21 mouse cellular contexts compared by ENCODE assay signal in genomic region chr4:45746451-45746850, GRCm38 (mm10). TPM values are rescaled to one million over a fixed set of nuclear protein-coding genes. Genes with fewer than 3 reads are reported as not detected.
DNase-seq lines count a peak whose midpoint lies in the region; ATAC-seq lines count a peak whose summit lies in the region.
"Had no signal": no experiment of that assay in that cellular context is flagged by ENCODE, and none has a peak within 500 bp of the region (broad histone marks: within the 10 kb centered on the region; RNA-seq: fewer than 3 reads in every experiment).

No protein-coding gene starts in this region.

- H3K27me3 ChIP-seq in embryonic facial prominence, embryonic 11.5 days (ENCODE audit: control insufficient read depth, insufficient read depth, low read length), result no peaks in the 10 kb centered on the region
- H3K27me3 ChIP-seq in embryonic facial prominence, embryonic 10.5 days (replicated peaks; ENCODE audit: low read depth, poor library complexity, severe bottlenecking), result 0 out of 2 replicates have a peak, but pooled peaks cover 7% of the 10 kb centered on the region
- H3K27me3 ChIP-seq in hindbrain, embryonic 15.5 days, result no peaks in the 10 kb centered on the region
- peaks cover 16% of the 10 kb centered on the region for H3K27me3 ChIP-seq in hindbrain, embryonic 13.5 days
- H3K27me3 ChIP-seq in liver, embryonic 12.5 days (replicated peaks), result peaks cover 4% of the 10 kb centered on the region; the same call in 1 of the 2 replicates
- H3K27me3 ChIP-seq in midbrain, embryonic 15.5 days (replicated peaks), result no peaks in the 10 kb centered on the region
- H3K27me3 ChIP-seq in midbrain, embryonic 14.5 days (ENCODE audit: control insufficient read depth, insufficient read depth, low read length), result no peaks in the 10 kb centered on the region

- H3K4me2 ChIP-seq in embryonic facial prominence, embryonic 11.5 days (ENCODE audit: low read depth, low read length), result no peak overlapping the region
- H3K4me2 ChIP-seq in hindbrain, embryonic 15.5 days, result no peak overlapping the region
- no peak overlapping the region for H3K4me2 ChIP-seq in hindbrain, embryonic 13.5 days
- H3K4me2 ChIP-seq in liver, embryonic 12.5 days, result no peak overlapping the region
- no peak overlapping the region for H3K4me2 ChIP-seq in midbrain, embryonic 15.5 days
- H3K4me2 ChIP-seq in midbrain, embryonic 14.5 days (ENCODE audit: low read length), result no peak overlapping the region
- H3K4me2 ChIP-seq: embryonic facial prominence, embryonic 13.5 days; forebrain, embryonic 12.5 days; heart, embryonic 13.5 days had no signal

- no peak for DNase-seq in embryonic facial prominence, embryonic 11.5 days (ENCODE audit: low spot score)
- no peak for DNase-seq in embryonic facial prominence, embryonic 10.5 days (ENCODE audit: low spot score)
- no peak for DNase-seq in liver
- no peak for DNase-seq in midbrain, embryonic 14.5 days
- DNase-seq: adrenal gland, adult 8-10 months; adrenal gland, postnatal 36 days; B cell, adult 2 months; cerebellum, adult 2 months; cerebellum, postnatal 10 days; gastrocnemius, adult 2 months; gastrocnemius, postnatal 25 days; heart, postnatal 4 days had no signal

- H3K27ac ChIP-seq in embryonic facial prominence, embryonic 11.5 days (replicated peaks; ENCODE audit: low read depth, low read length), result no peak overlapping the region
- no peak overlapping the region for H3K27ac ChIP-seq in embryonic facial prominence, embryonic 10.5 days (replicated peaks)
- no peak overlapping the region for H3K27ac ChIP-seq in hindbrain, embryonic 15.5 days (replicated peaks)
- H3K27ac ChIP-seq in hindbrain, embryonic 13.5 days, result no peak overlapping the region
- 0 out of 2 replicates have a peak overlapping the region, but pooled peaks have one; percentile 46 for H3K27ac ChIP-seq in liver, embryonic 12.5 days
- no peak overlapping the region for H3K27ac ChIP-seq in midbrain, embryonic 15.5 days
- H3K27ac ChIP-seq in midbrain, embryonic 14.5 days (replicated peaks; ENCODE audit: low read depth, low read length), result no peak overlapping the region
- H3K27ac ChIP-seq: embryonic facial prominence, embryonic 13.5 days; forebrain, embryonic 12.5 days; gastrocnemius, adult 2 months; heart, embryonic 13.5 days had no signal

- ATAC-seq in embryonic facial prominence, embryonic 11.5 days (replicated peaks; ENCODE audit: insufficient number of reproducible peaks, low FRiP score, low TSS enrichment, low read depth), result 0 out of 2 replicates have a peak, but pooled peaks have one; percentile 67
- 0 out of 2 replicates have a peak, but pooled peaks have one; percentile 15 for ATAC-seq in hindbrain, embryonic 15.5 days (ENCODE audit: low FRiP score, low read depth)
- ATAC-seq in hindbrain, embryonic 13.5 days (ENCODE audit: low FRiP score), result no peak
- no peak for ATAC-seq in liver, embryonic 12.5 days
- ATAC-seq in midbrain, embryonic 15.5 days (replicated peaks), result peak; percentile 52; the same call in 1 of the 2 replicates
- ATAC-seq in midbrain, embryonic 14.5 days (ENCODE audit: low FRiP score, low TSS enrichment), result no peak
- ATAC-seq: CD4-positive, CD25-positive, alpha-beta regulatory T cell, adult 4 months had no signal

- H3K9ac ChIP-seq in embryonic facial prominence, embryonic 11.5 days (replicated peaks; ENCODE audit: low read length), result no peak overlapping the region
- no peak overlapping the region for H3K9ac ChIP-seq in hindbrain, embryonic 15.5 days
- no peak overlapping the region for H3K9ac ChIP-seq in hindbrain, embryonic 13.5 days
- no peak overlapping the region for H3K9ac ChIP-seq in liver, embryonic 12.5 days
- H3K9ac ChIP-seq in midbrain, embryonic 15.5 days, result no peak overlapping the region
- H3K9ac ChIP-seq in midbrain, embryonic 14.5 days (replicated peaks; ENCODE audit: low read length), result no peak overlapping the region
- H3K9ac ChIP-seq: embryonic facial prominence, embryonic 13.5 days; forebrain, embryonic 12.5 days; heart, embryonic 13.5 days had no signal

- WGBS in embryonic facial prominence, embryonic 11.5 days, result 87% methylated on average over 3 of the region's 3 CpGs
- 87% methylated on average over 3 of the region's 3 CpGs for WGBS in embryonic facial prominence, embryonic 10.5 days
- WGBS in hindbrain, embryonic 15.5 days, result 94% methylated on average over 3 of the region's 3 CpGs
- 84% methylated on average over 3 of the region's 3 CpGs for WGBS in hindbrain, embryonic 13.5 days
- 69% methylated on average over 3 of the region's 3 CpGs for WGBS in liver, embryonic 12.5 days (ENCODE audit: insufficient replicate concordance)
- WGBS in midbrain, embryonic 15.5 days, result 88% methylated on average over 3 of the region's 3 CpGs
- 84% methylated on average over 3 of the region's 3 CpGs for WGBS in midbrain, embryonic 14.5 days

- H3K4me1 ChIP-seq in embryonic facial prominence, embryonic 11.5 days (ENCODE audit: control insufficient read depth, insufficient read depth, low read length), result no peaks in the 10 kb centered on the region
- H3K4me1 ChIP-seq in embryonic facial prominence, embryonic 10.5 days, result peaks cover 9% of the 10 kb centered on the region
- 0 out of 2 replicates have a peak, but pooled peaks cover 3% of the 10 kb centered on the region for H3K4me1 ChIP-seq in hindbrain, embryonic 15.5 days (replicated peaks)
- H3K4me1 ChIP-seq in hindbrain, embryonic 13.5 days (replicated peaks), result no peaks in the 10 kb centered on the region
- H3K4me1 ChIP-seq in liver, embryonic 12.5 days, result peaks cover 25% of the 10 kb centered on the region
- H3K4me1 ChIP-seq in midbrain, embryonic 15.5 days, result no peaks in the 10 kb centered on the region
- H3K4me1 ChIP-seq in midbrain, embryonic 14.5 days (ENCODE audit: control insufficient read depth, insufficient read depth, low read length), result no peaks in the 10 kb centered on the region
- H3K4me1 ChIP-seq: forebrain, embryonic 12.5 days had no signal

- H3K9me3 ChIP-seq in embryonic facial prominence, embryonic 11.5 days (replicated peaks; ENCODE audit: control insufficient read depth, low read length), result no peaks in the 10 kb centered on the region
- no peaks in the 10 kb centered on the region for H3K9me3 ChIP-seq in embryonic facial prominence, embryonic 10.5 days
- no peaks in the 10 kb centered on the region for H3K9me3 ChIP-seq in hindbrain, embryonic 15.5 days
- H3K9me3 ChIP-seq in hindbrain, embryonic 13.5 days, result no peaks in the 10 kb centered on the region
- H3K9me3 ChIP-seq in liver, embryonic 12.5 days (replicated peaks), result no peaks in the 10 kb centered on the region
- no peaks in the 10 kb centered on the region for H3K9me3 ChIP-seq in midbrain, embryonic 15.5 days
- H3K9me3 ChIP-seq in midbrain, embryonic 14.5 days (ENCODE audit: control insufficient read depth, low read length), result no peaks in the 10 kb centered on the region
- H3K9me3 ChIP-seq: embryonic facial prominence, embryonic 13.5 days; forebrain, embryonic 12.5 days; G1E; heart, embryonic 13.5 days had no signal

- H3K4me3 ChIP-seq in embryonic facial prominence, embryonic 11.5 days (ENCODE audit: low read depth, low read length), result no peak overlapping the region
- H3K4me3 ChIP-seq in embryonic facial prominence, embryonic 10.5 days, result no peak overlapping the region
- no peak overlapping the region for H3K4me3 ChIP-seq in hindbrain, embryonic 15.5 days
- H3K4me3 ChIP-seq in hindbrain, embryonic 13.5 days, result no peak overlapping the region
- no peak overlapping the region for H3K4me3 ChIP-seq in liver, embryonic 12.5 days
- H3K4me3 ChIP-seq in midbrain, embryonic 15.5 days, result no peak overlapping the region
- no peak overlapping the region for H3K4me3 ChIP-seq in midbrain, embryonic 14.5 days (replicated peaks; ENCODE audit: low read depth, low read length)
- H3K4me3 ChIP-seq: embryonic facial prominence, embryonic 13.5 days; forebrain, embryonic 12.5 days; gastrocnemius, adult 2 months; heart, embryonic 13.5 days had no signal

- H3K36me3 ChIP-seq in embryonic facial prominence, embryonic 11.5 days (replicated peaks; ENCODE audit: control insufficient read depth, insufficient read depth, low read depth, low read length), result no peaks in the 10 kb centered on the region
- no peaks in the 10 kb centered on the region for H3K36me3 ChIP-seq in embryonic facial prominence, embryonic 10.5 days (replicated peaks)
- no peaks in the 10 kb centered on the region for H3K36me3 ChIP-seq in hindbrain, embryonic 15.5 days
- H3K36me3 ChIP-seq in hindbrain, embryonic 13.5 days, result no peaks in the 10 kb centered on the region
- H3K36me3 ChIP-seq in liver, embryonic 12.5 days, result no peaks in the 10 kb centered on the region
- no peaks in the 10 kb centered on the region for H3K36me3 ChIP-seq in midbrain, embryonic 15.5 days (replicated peaks)
- H3K36me3 ChIP-seq in midbrain, embryonic 14.5 days (ENCODE audit: control insufficient read depth, insufficient read depth, low read length), result no peaks in the 10 kb centered on the region
- H3K36me3 ChIP-seq: embryonic facial prominence, embryonic 13.5 days; forebrain, embryonic 12.5 days; G1E; heart, embryonic 13.5 days had no signal

RNA-seq across cellular contexts. Expression of gene Aldh1b1, which starts 52.4 kb away (rescaled TPM):
- polyA plus RNA-seq in embryonic facial prominence, embryonic 11.5 days (2014; fragmentation: Nextera tagmentation; extraction: Ambion mirVana), result 2.0 and 2.3 TPM in 2 replicates
- polyA plus RNA-seq in embryonic facial prominence, embryonic 10.5 days (2016; fragmentation: Nextera tagmentation; extraction: Ambion mirVana), result 5.0 and 5.2 TPM in 2 replicates
- polyA plus RNA-seq in hindbrain, embryonic 15.5 days (2015; fragmentation: Nextera tagmentation; extraction: Ambion mirVana), result 17.9 and 19.9 TPM in 2 replicates
- 17.7 and 18.0 TPM in 2 replicates for polyA plus RNA-seq in hindbrain, embryonic 13.5 days (2015; fragmentation: Nextera tagmentation; extraction: Ambion mirVana)
- 29.0 and 30.8 TPM in 2 replicates for polyA plus RNA-seq in liver, embryonic 12.5 days (2016; fragmentation: Nextera tagmentation; extraction: Ambion mirVana)
- polyA plus RNA-seq in midbrain, embryonic 15.5 days (2015; fragmentation: Nextera tagmentation; extraction: Ambion mirVana), result 22.5 and 23.3 TPM in 2 replicates
- polyA plus RNA-seq in midbrain, embryonic 14.5 days (2014; fragmentation: Nextera tagmentation; extraction: Ambion mirVana), result 14.7 and 15.2 TPM in 2 replicates
- polyA plus RNA-seq: G1E had no signal

Comparison
In these comparisons a context has a peak if more than half of its experiments do, and no peak if none do; other contexts are left out.
1. ATAC-seq: peak in embryonic facial prominence, embryonic 11.5 days (single experiment), hindbrain, embryonic 15.5 days (single experiment) and midbrain, embryonic 15.5 days (single experiment); none in hindbrain, embryonic 13.5 days (single experiment), liver, embryonic 12.5 days (single experiment) and midbrain, embryonic 14.5 days (single experiment).